Mouse (Mus musculus) adrenal gland, postnatal 36 days (tissue): ENCODE data around the gene Itga3. TPM values are rescaled to one million over a fixed set of nuclear protein-coding genes. Genes with fewer than 3 reads are reported as not detected.

Experiments
- DNase-seq, 2 experiments: peaks; one replicate each; pipeline ENCODE4 v3.0.0; 2021; ENCODE audit warnings: mixed read lengths in 1 of 2
- total RNA-seq, 2 experiments: library from RNA; stranded (reverse); gene quantifications; 2 replicates each; pipeline ENCODE4 v1.2.3; 2021

Itga3 gene
- total RNA-seq, 2 experiments from 2014 or later: 38.0 to 56.7 TPM

GRCm38 (mm10) chr11:95096608-95097373 lies 20.2 kb upstream of the Itga3 start:
- peak; percentile 48 to 65 for DNase-seq

GRCm38 (mm10) chr11:95095596-95095995 lies 19.0 kb upstream of the Itga3 start:
- DNase-seq: peak; percentile 49 to 55

- DNase-seq: no peak
These were observed 16.5 kb upstream of the Itga3 start for GRCm38 (mm10) chr11:95093077-95093476.

GRCm38 (mm10) chr11:95088857-95089779 lies 12.5 kb upstream of the Itga3 start:
- DNase-seq: peak; percentile 65 to 78

GRCm38 (mm10) chr11:95088286-95088685 lies 11.7 kb upstream of the Itga3 start:
- DNase-seq: no peak

- no peak for DNase-seq
These were observed 11.0 kb upstream of the Itga3 start for GRCm38 (mm10) chr11:95087301-95088228.

- peak in 1 of 2 experiments; percentile 50 for DNase-seq
These were observed 9.6 kb upstream of the Itga3 start for GRCm38 (mm10) chr11:95086229-95086628.

- DNase-seq: no peak
These were observed 9.1 kb upstream of the Itga3 start for GRCm38 (mm10) chr11:95085710-95086109.

GRCm38 (mm10) chr11:95084811-95085382 lies 8.3 kb upstream of the Itga3 start:
- DNase-seq: no peak

GRCm38 (mm10) chr11:95084175-95084574 lies 7.6 kb upstream of the Itga3 start:
- peak in 1 of 2 experiments; percentile 42 for DNase-seq

GRCm38 (mm10) chr11:95082896-95083295 lies 6.3 kb upstream of the Itga3 start:
- DNase-seq: no peak

GRCm38 (mm10) chr11:95080783-95081182 lies 4.2 kb upstream of the Itga3 start:
- no peak for DNase-seq

- DNase-seq: peak; percentile 75 to 78
These were observed 2.8 kb upstream of the Itga3 start for GRCm38 (mm10) chr11:95079256-95079875.

- no peak for DNase-seq
These were observed 1.4 kb upstream of the Itga3 start for GRCm38 (mm10) chr11:95077956-95078355.

- DNase-seq: peak; percentile 66 to 76
These were observed 513 bp downstream of the Itga3 start for GRCm38 (mm10) chr11:95076041-95076535.

GRCm38 (mm10) chr11:95075197-95076040 lies 1.2 kb downstream of the Itga3 start:
- DNase-seq: no peak

- no peak for DNase-seq
These were observed 1.9 kb downstream of the Itga3 start for GRCm38 (mm10) chr11:95074694-95075093.

- no peak for DNase-seq
These were observed 2.8 kb downstream of the Itga3 start for GRCm38 (mm10) chr11:95073835-95074234.

GRCm38 (mm10) chr11:95072804-95073203 lies 3.8 kb downstream of the Itga3 start:
- no peak for DNase-seq

GRCm38 (mm10) chr11:95072136-95072535 lies 4.5 kb downstream of the Itga3 start:
- no peak for DNase-seq
